Mouse (Mus musculus): Measurements from ENCODE around the gene Rap1gap.

Rap1gap gene

DNA sequence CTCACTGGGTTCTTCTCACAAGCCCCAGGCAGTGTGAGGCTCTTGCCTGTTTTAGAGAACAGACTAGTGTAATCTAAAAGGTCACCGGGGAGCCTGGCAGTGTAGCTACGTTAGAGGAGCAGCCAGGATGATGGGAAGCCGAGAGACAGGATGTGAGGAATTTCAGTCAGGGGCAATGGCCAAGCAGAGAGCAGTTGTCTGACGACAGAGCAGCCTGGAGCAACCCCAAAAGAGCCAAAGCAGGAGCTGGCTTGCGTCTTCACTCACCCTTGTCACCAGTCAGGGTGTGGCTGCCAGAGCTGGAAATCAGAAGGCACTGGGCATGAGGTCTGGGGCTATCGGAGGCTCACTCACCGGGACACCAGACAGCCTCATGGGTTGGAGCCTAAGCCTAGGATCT lies 105.1 kb downstream of the Rap1gap start:
- ATAC-seq (ENCODE audit: insufficient number of reproducible peaks, low FRiP score, low TSS enrichment) = no peak

- ATAC-seq (ENCODE audit: insufficient number of reproducible peaks, low FRiP score, low TSS enrichment) = no peak
These were observed 106.5 kb downstream of the Rap1gap start for GRCm38 (mm10) chr4:137770901-137771612.

- no peak for ATAC-seq (ENCODE audit: insufficient number of reproducible peaks, low FRiP score, low TSS enrichment)
These were observed 107.2 kb downstream of the Rap1gap start for GRCm38 (mm10) chr4:137771749-137772148.

DNA sequence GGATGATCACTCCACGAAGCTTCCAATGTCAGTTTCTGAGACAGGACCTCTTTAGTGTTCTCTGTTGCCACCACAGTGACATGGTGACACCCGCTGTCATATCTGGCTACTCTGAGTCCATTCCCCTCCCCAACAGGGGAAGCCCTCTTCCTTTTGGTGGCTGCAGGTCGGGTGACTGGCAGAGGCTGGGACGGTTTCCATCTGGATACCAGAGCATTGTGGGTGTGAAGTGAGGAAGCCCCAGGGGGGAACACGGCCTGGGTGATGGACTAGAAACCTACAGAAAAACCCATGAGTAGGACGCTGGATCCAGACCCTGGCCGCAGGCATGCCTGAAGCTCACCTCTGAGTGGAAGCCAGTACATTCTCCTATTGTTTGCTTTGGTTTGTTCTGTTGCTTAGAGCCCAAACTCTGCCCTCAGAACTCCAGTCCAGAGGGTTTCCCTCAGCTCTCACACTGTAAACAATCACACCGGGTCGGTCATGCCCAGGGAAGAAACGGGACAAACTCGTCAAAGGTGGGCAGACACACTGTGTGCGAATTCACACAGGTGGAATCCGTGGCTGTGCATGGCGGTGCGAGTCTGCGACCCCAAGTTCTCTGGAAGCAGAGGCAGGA lies 108.0 kb downstream of the Rap1gap start:
- no peak for ATAC-seq (ENCODE audit: insufficient number of reproducible peaks, low FRiP score, low TSS enrichment)

DNA sequence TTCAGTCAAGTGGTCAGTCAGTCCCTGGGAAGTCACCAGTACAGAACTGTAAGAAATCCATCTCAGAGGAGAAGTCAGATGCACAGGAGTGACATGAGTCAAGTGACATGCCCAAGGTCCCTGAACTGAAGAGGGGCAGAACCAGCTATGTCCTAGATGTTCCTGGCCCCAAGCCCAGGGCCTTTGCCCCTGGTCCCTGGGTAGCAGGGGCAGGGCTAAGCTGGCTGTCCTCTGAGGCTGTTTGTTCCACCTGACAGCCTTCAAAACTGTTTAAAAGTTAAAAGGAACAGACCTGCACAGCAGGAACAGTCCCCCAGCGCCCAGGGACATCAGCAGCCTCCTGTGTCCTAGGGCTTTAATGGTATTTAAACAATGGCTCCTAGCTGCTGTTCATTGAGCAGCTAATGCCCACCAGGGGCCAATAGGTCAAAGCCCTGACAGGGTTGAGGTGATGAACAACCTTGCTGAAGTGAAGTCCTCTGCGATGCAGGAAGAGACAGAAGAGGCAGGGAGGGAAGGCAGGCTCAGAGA lies 108.9 kb downstream of the Rap1gap start:
- ATAC-seq (ENCODE audit: insufficient number of reproducible peaks, low FRiP score, low TSS enrichment) = no peak

GRCm38 (mm10) chr4:137774013-137774412 lies 109.5 kb downstream of the Rap1gap start:
- no peak for ATAC-seq (ENCODE audit: insufficient number of reproducible peaks, low FRiP score, low TSS enrichment)

DNA sequence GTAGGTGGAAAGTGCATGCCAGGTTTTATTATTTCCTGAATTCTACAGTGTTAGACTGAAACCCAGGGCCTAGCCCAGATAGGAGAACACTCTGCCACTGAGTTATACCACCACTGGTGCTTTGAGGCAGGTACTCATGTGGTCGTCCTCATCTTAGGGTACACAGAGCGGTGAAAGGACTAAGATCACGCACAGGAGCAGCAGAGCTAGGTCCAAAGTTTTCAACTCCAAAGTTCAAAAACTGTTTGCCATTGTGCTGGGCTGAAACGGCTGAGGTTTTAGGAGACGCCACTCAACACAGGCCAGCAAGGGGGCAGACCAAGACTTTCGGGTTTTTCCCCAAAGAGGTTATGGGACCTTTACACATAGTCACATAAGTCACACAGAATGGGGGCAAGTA lies 110.0 kb downstream of the Rap1gap start:
- no peak for ATAC-seq (ENCODE audit: insufficient number of reproducible peaks, low FRiP score, low TSS enrichment)

- ATAC-seq (ENCODE audit: insufficient number of reproducible peaks, low FRiP score, low TSS enrichment) = no peak
These were observed 113.3 kb downstream of the Rap1gap start for GRCm38 (mm10) chr4:137777866-137778265.

- no peak for ATAC-seq (ENCODE audit: insufficient number of reproducible peaks, low FRiP score, low TSS enrichment)
These were observed 114.1 kb downstream of the Rap1gap start for GRCm38 (mm10) chr4:137778397-137779184.

Data from cerebellum, adult (tissue).